Mouse (Mus musculus): ENCODE data around the gene Pcnx2. TPM values are rescaled to one million over a fixed set of nuclear protein-coding genes. Genes with fewer than 3 reads are reported as not detected.

Pcnx2 gene
- polyA plus RNA-seq, 1 experiment from 2014 or later = 0.60 TPM

- H3K27me3 ChIP-seq (ENCODE audit: control insufficient read depth, insufficient read depth, low read length) = peaks cover 44% of the 10 kb centered on the region
- 7% methylated on average over 30 of the region's 30 CpGs for WGBS
Measured at GRCm38 (mm10) chr8:125909661-125910364, 11.7 kb upstream of the Pcnx2 start.

GRCm38 (mm10) chr8:125907311-125907710 lies 9.2 kb upstream of the Pcnx2 start:
- H3K4me3 ChIP-seq (ENCODE audit: low read depth, low read length) = no peak overlapping the region
- H3K27ac ChIP-seq (ENCODE audit: low read depth, low read length) = no peak overlapping the region
- ATAC-seq (replicated peaks; ENCODE audit: low FRiP score) (no peak), DNase-seq (ENCODE audit: low spot score) (no peak)
- H3K4me2 ChIP-seq (ENCODE audit: low read depth, low read length, severe bottlenecking) = no peak overlapping the region
- H3K27me3 ChIP-seq (ENCODE audit: control insufficient read depth, insufficient read depth, low read length) = peaks cover 38% of the 10 kb centered on the region
- WGBS = 76% methylated on average over 2 of the region's 2 CpGs
- H3K9me3 ChIP-seq (ENCODE audit: control insufficient read depth, low read length) = no peaks in the 10 kb centered on the region
- no peaks in the 10 kb centered on the region for H3K36me3 ChIP-seq (ENCODE audit: control insufficient read depth, insufficient read depth, low read length)
- no peak overlapping the region for H3K9ac ChIP-seq (ENCODE audit: low read length)
- peaks cover 8% of the 10 kb centered on the region for H3K4me1 ChIP-seq (replicated peaks; ENCODE audit: control insufficient read depth, insufficient read depth, low read length)

More at GRCm38 (mm10) chr8:125909661-125910364, 11.7 kb upstream of the Pcnx2 start:
- ATAC-seq (replicated peaks; ENCODE audit: low FRiP score) = 0 out of 2 replicates have a peak, but pooled peaks have one; percentile 18
- Histone ChIP-seq H3K36me3 (ENCODE audit: control insufficient read depth, insufficient read depth, low read length) (no peaks in the 10 kb centered on the region), H3K27ac (ENCODE audit: low read depth, low read length) (no peak overlapping the region), H3K9me3 (ENCODE audit: control insufficient read depth, low read length) (no peaks in the 10 kb centered on the region), H3K4me3 (ENCODE audit: low read depth, low read length) (peak overlapping the region; percentile 48), H3K9ac (ENCODE audit: low read length) (no peak overlapping the region), H3K4me1 (replicated peaks; ENCODE audit: control insufficient read depth, insufficient read depth, low read length) (peaks cover 8% of the 10 kb centered on the region), H3K4me2 (ENCODE audit: low read depth, low read length, severe bottlenecking) (peak overlapping the region; percentile 97)
- DNase-seq (ENCODE audit: low spot score) = no peak

- no peak for ATAC-seq (replicated peaks; ENCODE audit: low FRiP score)
- H3K27me3 ChIP-seq (ENCODE audit: control insufficient read depth, insufficient read depth, low read length) = peaks cover 18% of the 10 kb centered on the region
- peaks cover 2% of the 10 kb centered on the region for H3K4me1 ChIP-seq (replicated peaks; ENCODE audit: control insufficient read depth, insufficient read depth, low read length)
- H3K4me2 ChIP-seq (ENCODE audit: low read depth, low read length, severe bottlenecking) = no peak overlapping the region
- H3K27ac ChIP-seq (ENCODE audit: low read depth, low read length) = no peak overlapping the region
- no peak overlapping the region for H3K9ac ChIP-seq (ENCODE audit: low read length)
- 74% methylated on average over 2 of the region's 2 CpGs for WGBS
- H3K4me3 ChIP-seq (ENCODE audit: low read depth, low read length) = no peak overlapping the region
- no peaks in the 10 kb centered on the region for H3K9me3 ChIP-seq (ENCODE audit: control insufficient read depth, low read length)
- no peaks in the 10 kb centered on the region for H3K36me3 ChIP-seq (ENCODE audit: control insufficient read depth, insufficient read depth, low read length)
- no peak for DNase-seq (ENCODE audit: low spot score)
Measured at GRCm38 (mm10) chr8:125905341-125905740, 7.2 kb upstream of the Pcnx2 start.

- Histone ChIP-seq H3K9me3 (ENCODE audit: control insufficient read depth, low read length) (no peaks in the 10 kb centered on the region), H3K4me1 (replicated peaks; ENCODE audit: control insufficient read depth, insufficient read depth, low read length) (no peaks in the 10 kb centered on the region), H3K9ac (ENCODE audit: low read length) (no peak overlapping the region), H3K27ac (ENCODE audit: low read depth, low read length) (no peak overlapping the region), H3K4me3 (ENCODE audit: low read depth, low read length) (no peak overlapping the region), H3K36me3 (ENCODE audit: control insufficient read depth, insufficient read depth, low read length) (no peaks in the 10 kb centered on the region), H3K27me3 (ENCODE audit: control insufficient read depth, insufficient read depth, low read length) (peaks cover 11% of the 10 kb centered on the region), H3K4me2 (ENCODE audit: low read depth, low read length, severe bottlenecking) (no peak overlapping the region)
- ATAC-seq (replicated peaks; ENCODE audit: low FRiP score) = no peak
- 61% methylated on average over 3 of the region's 3 CpGs for WGBS
- DNase-seq (ENCODE audit: low spot score) = no peak
Measured at GRCm38 (mm10) chr8:125902521-125902920, 4.4 kb upstream of the Pcnx2 start.

- H3K27ac ChIP-seq (ENCODE audit: low read depth, low read length) = no peak overlapping the region
- H3K27me3 ChIP-seq (ENCODE audit: control insufficient read depth, insufficient read depth, low read length) = peaks cover 18% of the 10 kb centered on the region
- WGBS = 17% methylated on average over 2 of the region's 2 CpGs
- no peaks in the 10 kb centered on the region for H3K36me3 ChIP-seq (ENCODE audit: control insufficient read depth, insufficient read depth, low read length)
- H3K4me3 ChIP-seq (ENCODE audit: low read depth, low read length) = no peak overlapping the region
- no peak overlapping the region for H3K4me2 ChIP-seq (ENCODE audit: low read depth, low read length, severe bottlenecking)
- no peak for DNase-seq (ENCODE audit: low spot score)
- H3K9ac ChIP-seq (ENCODE audit: low read length) = no peak overlapping the region
- no peak for ATAC-seq (replicated peaks; ENCODE audit: low FRiP score)
- H3K9me3 ChIP-seq (ENCODE audit: control insufficient read depth, low read length) = no peaks in the 10 kb centered on the region
- no peaks in the 10 kb centered on the region for H3K4me1 ChIP-seq (replicated peaks; ENCODE audit: control insufficient read depth, insufficient read depth, low read length)
Measured at GRCm38 (mm10) chr8:125901167-125901566, 3.0 kb upstream of the Pcnx2 start.

GRCm38 (mm10) chr8:125898899-125899298 lies 782 bp upstream of the Pcnx2 start:
- Histone ChIP-seq H3K27ac (ENCODE audit: low read depth, low read length) (no peak overlapping the region), H3K4me3 (ENCODE audit: low read depth, low read length) (no peak overlapping the region), H3K4me2 (ENCODE audit: low read depth, low read length, severe bottlenecking) (no peak overlapping the region; the same call in 1 of the 2 replicates), H3K27me3 (ENCODE audit: control insufficient read depth, insufficient read depth, low read length) (peaks cover 18% of the 10 kb centered on the region), H3K36me3 (ENCODE audit: control insufficient read depth, insufficient read depth, low read length) (no peaks in the 10 kb centered on the region), H3K9ac (ENCODE audit: low read length) (no peak overlapping the region), H3K9me3 (ENCODE audit: control insufficient read depth, low read length) (no peaks in the 10 kb centered on the region), H3K4me1 (replicated peaks; ENCODE audit: control insufficient read depth, insufficient read depth, low read length) (no peaks in the 10 kb centered on the region)
- 1% methylated on average over 6 of the region's 6 CpGs for WGBS
- ATAC-seq (replicated peaks; ENCODE audit: low FRiP score) (no peak), DNase-seq (ENCODE audit: low spot score) (peak; percentile 82)

GRCm38 (mm10) chr8:125897388-125897787 lies 729 bp downstream of the Pcnx2 start:
- H3K9ac ChIP-seq (ENCODE audit: low read length) = no peak overlapping the region
- no peaks in the 10 kb centered on the region for H3K9me3 ChIP-seq (ENCODE audit: control insufficient read depth, low read length)
- peak overlapping the region; percentile 37; the same call in 1 of the 2 replicates for H3K4me3 ChIP-seq (ENCODE audit: low read depth, low read length)
- DNase-seq (ENCODE audit: low spot score) (no peak), ATAC-seq (replicated peaks; ENCODE audit: low FRiP score) (no peak)
- peaks cover 18% of the 10 kb centered on the region for H3K27me3 ChIP-seq (ENCODE audit: control insufficient read depth, insufficient read depth, low read length)
- H3K27ac ChIP-seq (ENCODE audit: low read depth, low read length) = no peak overlapping the region
- no peaks in the 10 kb centered on the region for H3K4me1 ChIP-seq (replicated peaks; ENCODE audit: control insufficient read depth, insufficient read depth, low read length)
- 66% methylated on average over 11 of the region's 11 CpGs for WGBS
- no peak overlapping the region for H3K4me2 ChIP-seq (ENCODE audit: low read depth, low read length, severe bottlenecking)
- no peaks in the 10 kb centered on the region for H3K36me3 ChIP-seq (ENCODE audit: control insufficient read depth, insufficient read depth, low read length)

GRCm38 (mm10) chr8:125889920-125890319 lies 8.2 kb downstream of the Pcnx2 start:
- H3K4me2 ChIP-seq (ENCODE audit: low read depth, low read length, severe bottlenecking) = no peak overlapping the region
- H3K27me3 ChIP-seq (ENCODE audit: control insufficient read depth, insufficient read depth, low read length) = no peaks in the 10 kb centered on the region
- DNase-seq (ENCODE audit: low spot score) (no peak), ATAC-seq (replicated peaks; ENCODE audit: low FRiP score) (no peak)
- H3K27ac ChIP-seq (ENCODE audit: low read depth, low read length) = no peak overlapping the region
- no peak overlapping the region for H3K4me3 ChIP-seq (ENCODE audit: low read depth, low read length)
- no peaks in the 10 kb centered on the region for H3K36me3 ChIP-seq (ENCODE audit: control insufficient read depth, insufficient read depth, low read length)
- no peaks in the 10 kb centered on the region for H3K9me3 ChIP-seq (ENCODE audit: control insufficient read depth, low read length)
- H3K9ac ChIP-seq (ENCODE audit: low read length) = no peak overlapping the region
- 90% methylated on average over 3 of the region's 3 CpGs for WGBS
- H3K4me1 ChIP-seq (replicated peaks; ENCODE audit: control insufficient read depth, insufficient read depth, low read length) = no peaks in the 10 kb centered on the region

- Histone ChIP-seq H3K4me2 (ENCODE audit: low read depth, low read length, severe bottlenecking) (no peak overlapping the region), H3K9me3 (ENCODE audit: control insufficient read depth, low read length) (no peaks in the 10 kb centered on the region), H3K4me3 (ENCODE audit: low read depth, low read length) (no peak overlapping the region), H3K27ac (ENCODE audit: low read depth, low read length) (no peak overlapping the region), H3K4me1 (replicated peaks; ENCODE audit: control insufficient read depth, insufficient read depth, low read length) (no peaks in the 10 kb centered on the region), H3K36me3 (ENCODE audit: control insufficient read depth, insufficient read depth, low read length) (no peaks in the 10 kb centered on the region), H3K27me3 (ENCODE audit: control insufficient read depth, insufficient read depth, low read length) (no peaks in the 10 kb centered on the region), H3K9ac (ENCODE audit: low read length) (no peak overlapping the region)
- ATAC-seq (replicated peaks; ENCODE audit: low FRiP score) (no peak), DNase-seq (ENCODE audit: low spot score) (no peak)
- WGBS = 91% methylated on average over 9 of the region's 9 CpGs
Measured at GRCm38 (mm10) chr8:125887549-125887948, 10.6 kb downstream of the Pcnx2 start.
